Mouse (Mus musculus): ENCODE results near the gene Smim12. TPM values are rescaled to one million over a fixed set of nuclear protein-coding genes. Genes with fewer than 3 reads are reported as not detected.

Smim12 gene
- polyA plus RNA-seq (2014; fragmentation: Illumina TruSeq; extraction: RNeasy Lipid Tissue Mini Kit (QIAGEN cat#74804); ENCODE audit: low read depth, low replicate concordance) = 31.2 TPM

DNA sequence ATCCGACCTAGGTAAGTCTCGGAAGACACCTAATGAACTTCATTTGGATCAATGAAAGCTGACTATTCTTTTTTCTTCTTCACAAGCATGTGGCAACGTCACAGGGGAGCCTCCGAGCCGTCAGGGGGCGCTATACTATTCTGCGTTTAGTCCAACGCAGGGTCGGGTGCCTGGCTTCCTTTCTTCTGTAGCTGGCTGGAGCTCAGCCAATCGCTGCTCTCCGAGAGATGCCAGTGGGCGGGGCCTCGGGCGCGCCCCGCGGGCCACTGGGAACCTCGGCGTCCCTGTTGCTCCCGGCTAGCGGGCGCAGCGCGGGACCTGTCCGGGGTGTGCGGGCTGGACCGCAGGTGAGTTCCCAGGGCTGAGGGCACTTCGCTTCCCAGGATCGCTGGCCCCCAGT is at the start of gene Smim12:
Smim12 (plus strand) TSS at position 233 of the 400 bp plus-strand sequence.

Other genes with a start within 250 kb of the Smim12 start
- 128 TPM for gene Sfpq, start 222.5 kb upstream of the Smim12 start, polyA plus RNA-seq (2014; fragmentation: Illumina TruSeq; extraction: RNeasy Lipid Tissue Mini Kit (QIAGEN cat#74804); ENCODE audit: low read depth, low replicate concordance)
- 3.7 TPM for gene Zmym1, start 182.6 kb upstream of the Smim12 start, polyA plus RNA-seq (2014; fragmentation: Illumina TruSeq; extraction: RNeasy Lipid Tissue Mini Kit (QIAGEN cat#74804); ENCODE audit: low read depth, low replicate concordance)
- gene Zmym6, start 166.4 kb upstream of the Smim12 start, polyA plus RNA-seq (2014; fragmentation: Illumina TruSeq; extraction: RNeasy Lipid Tissue Mini Kit (QIAGEN cat#74804); ENCODE audit: low read depth, low replicate concordance) = 29.3 TPM
- 26.0 TPM for gene Tmem35b, start 120.1 kb upstream of the Smim12 start, polyA plus RNA-seq (2014; fragmentation: Illumina TruSeq; extraction: RNeasy Lipid Tissue Mini Kit (QIAGEN cat#74804); ENCODE audit: low read depth, low replicate concordance)
- gene Dlgap3, start 74.6 kb upstream of the Smim12 start, polyA plus RNA-seq (2014; fragmentation: Illumina TruSeq; extraction: RNeasy Lipid Tissue Mini Kit (QIAGEN cat#74804); ENCODE audit: low read depth, low replicate concordance) = 0.10 TPM
- 18.5 TPM for gene Gja4, start 70.3 kb downstream of the Smim12 start, polyA plus RNA-seq (2014; fragmentation: Illumina TruSeq; extraction: RNeasy Lipid Tissue Mini Kit (QIAGEN cat#74804); ENCODE audit: low read depth, low replicate concordance)
- gene Gjb3, start 87.1 kb downstream of the Smim12 start, polyA plus RNA-seq (2014; fragmentation: Illumina TruSeq; extraction: RNeasy Lipid Tissue Mini Kit (QIAGEN cat#74804); ENCODE audit: low read depth, low replicate concordance) = 47.7 TPM
- 12.9 TPM for gene Gjb4, start 110.3 kb downstream of the Smim12 start, polyA plus RNA-seq (2014; fragmentation: Illumina TruSeq; extraction: RNeasy Lipid Tissue Mini Kit (QIAGEN cat#74804); ENCODE audit: low read depth, low replicate concordance)
- gene Gjb5, start 114.4 kb downstream of the Smim12 start, polyA plus RNA-seq (2014; fragmentation: Illumina TruSeq; extraction: RNeasy Lipid Tissue Mini Kit (QIAGEN cat#74804); ENCODE audit: low read depth, low replicate concordance) = 2.1 TPM

All from adipose tissue, adult 10 weeks (tissue).